Mouse (Mus musculus) lung, embryonic 16.5 days (tissue): ENCODE results near the gene Arfip1. TPM values are rescaled to one million over a fixed set of nuclear protein-coding genes. Genes with fewer than 3 reads are reported as not detected.
"Not testable (repeated sequence)": the region's sequence is repeated elsewhere in the genome, so short reads cannot be mapped to it uniquely, and the experiment has no call there.

Experiments
- ATAC-seq: fragments of 200-750 bp; cut with Nextera tagmentation; 2 replicates; pipeline ENCODE4 v1.8.0; 2017; ENCODE audit warnings: low read depth, mild to moderate bottlenecking, moderate library complexity
- H3K27ac ChIP-seq: fragments of 300-500 bp; sonication (generic); 2 replicates; pipeline ENCODE4 v1.5.1; 2014; ENCODE audit warnings: mild to moderate bottlenecking, control low read depth, low read length
- H3K27me3 ChIP-seq: fragments of 300-500 bp; sonication (generic); 2 replicates; pipeline ENCODE4 v1.6.1; 2014; ENCODE audit warnings: low read depth, low read length, mixed read lengths; ENCODE audit not compliant: control insufficient read depth, insufficient read depth
- H3K36me3 ChIP-seq: fragments of 300-500 bp; sonication (generic); 2 replicates; pipeline ENCODE4 v1.6.1; 2014; ENCODE audit warnings: low read length; ENCODE audit not compliant: control insufficient read depth, insufficient read depth
- H3K4me1 ChIP-seq: fragments of 300-500 bp; sonication (generic); replicated peaks from 2 replicates; pipeline ENCODE4 v1.6.1; 2014; ENCODE audit warnings: low read length, mixed read lengths; ENCODE audit not compliant: control insufficient read depth, insufficient read depth
- H3K4me2 ChIP-seq: fragments of 300-500 bp; sonication (generic); 2 replicates; pipeline ENCODE4 v1.6.1; 2014; ENCODE audit warnings: low read depth, low read length, control low read depth
- H3K4me3 ChIP-seq: fragments of 300-500 bp; sonication (generic); 2 replicates; pipeline ENCODE4 v1.5.1; 2014; ENCODE audit warnings: mild to moderate bottlenecking, low read length, control low read depth
- H3K9ac ChIP-seq: fragments of 300-500 bp; sonication (generic); 2 replicates; pipeline ENCODE4 v1.6.1; 2014; ENCODE audit warnings: low read length, control low read depth
- H3K9me3 ChIP-seq: fragments of 300-500 bp; sonication (generic); 2 replicates; pipeline ENCODE4 v1.6.1; 2016; ENCODE audit warnings: low read length; ENCODE audit not compliant: control insufficient read depth
- WGBS: fragments of 180-500 bp; shearing (Covaris S2); extraction: QIAGEN DNeasy Blood & Tissue Kit; methylation state at CpG from one replicate; pipeline ENCODE4 v1.1.7; 2014; 5-methylcytosine and 5-hydroxymethylcytosine counted together
- polyA plus RNA-seq: library from polyadenylated mRNA; unstranded; fragments of >200 nt; fragmentation: Nextera tagmentation; extraction: Ambion mirVana; gene quantifications from 2 replicates; pipeline ENCODE4 v1.2.1, GENCODE M21; 2015

Arfip1 gene
- polyA plus RNA-seq, 1 experiment from 2014 or later: 65.6 TPM

DNA sequence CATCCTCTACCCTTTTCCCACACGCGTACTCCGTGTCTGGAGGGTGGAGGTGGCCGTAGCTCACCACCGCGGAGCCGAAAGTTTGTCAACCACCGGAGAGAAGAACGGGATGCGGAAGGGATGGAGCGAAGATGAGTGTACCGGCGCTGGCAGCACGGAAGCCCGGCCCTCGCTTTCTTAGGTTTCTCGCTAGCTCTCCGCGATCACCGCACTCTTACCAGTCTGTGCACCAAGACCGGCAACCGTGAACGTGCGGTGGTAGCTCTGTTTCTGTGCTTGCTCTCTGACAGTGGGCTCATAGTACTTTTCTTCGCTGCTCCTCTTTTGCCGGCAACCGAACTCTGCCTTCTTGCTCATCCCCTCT is 470 bp upstream of the Arfip1 start:
- H3K4me3 ChIP-seq: peak overlapping the region; percentile 91
- ATAC-seq: peak; percentile 26
- under 1% methylated on average over 27 of the region's 27 CpGs for WGBS
- peaks cover 23% of the 10 kb centered on the region for H3K4me1 ChIP-seq
- H3K9me3 ChIP-seq: no peaks in the 10 kb centered on the region
- H3K27me3 ChIP-seq: no peaks in the 10 kb centered on the region
- H3K27ac ChIP-seq: peak overlapping the region; percentile 98
- no peaks in the 10 kb centered on the region for H3K36me3 ChIP-seq
- H3K4me2 ChIP-seq: peak overlapping the region; percentile 60
- peak overlapping the region; percentile 86 for H3K9ac ChIP-seq

GRCm38 (mm10) chr3:84581696-84582022 is 766 bp downstream of the Arfip1 start:
- Histone ChIP-seq H3K4me2 (peak overlapping the region; percentile 60), H3K4me1 (peaks cover 24% of the 10 kb centered on the region), H3K36me3 (no peaks in the 10 kb centered on the region), H3K27me3 (no peaks in the 10 kb centered on the region), H3K9me3 (no peaks in the 10 kb centered on the region), H3K4me3 (peak overlapping the region; percentile 91), H3K9ac (peak overlapping the region; percentile 86), H3K27ac (peak overlapping the region; percentile 98)
- ATAC-seq: no peak
- 0% methylated on average over 4 of the region's 4 CpGs for WGBS

DNA sequence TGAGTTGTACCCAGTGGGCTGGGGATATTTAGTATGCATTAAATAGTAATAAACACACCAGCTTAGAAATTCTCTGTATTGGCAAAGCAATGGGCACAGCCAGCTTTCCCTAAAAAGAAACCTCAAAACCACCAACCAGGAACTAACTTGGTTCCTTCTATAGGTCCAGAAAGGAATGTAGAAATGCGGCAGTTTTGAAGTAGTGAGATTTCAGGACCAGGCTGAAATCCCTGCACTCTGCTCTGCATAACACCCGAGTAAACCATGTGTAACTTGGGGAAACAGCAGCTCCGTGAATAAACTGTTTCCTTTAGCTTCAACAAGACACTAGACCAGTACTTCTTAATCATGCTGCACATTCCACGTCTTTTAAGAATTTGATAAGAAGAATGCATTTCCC is 1.7 kb downstream of the Arfip1 start:
- Histone ChIP-seq H3K36me3 (no peaks in the 10 kb centered on the region), H3K9ac (peak overlapping the region; percentile 49; the same call in 1 of the 2 replicates), H3K27me3 (no peaks in the 10 kb centered on the region), H3K4me2 (peak overlapping the region; percentile 60), H3K27ac (no peak overlapping the region), H3K9me3 (no peaks in the 10 kb centered on the region), H3K4me3 (peak overlapping the region; percentile 91), H3K4me1 (peaks cover 22% of the 10 kb centered on the region)
- WGBS: 8% methylated on average over 4 of the region's 4 CpGs
- ATAC-seq: no peak

DNA sequence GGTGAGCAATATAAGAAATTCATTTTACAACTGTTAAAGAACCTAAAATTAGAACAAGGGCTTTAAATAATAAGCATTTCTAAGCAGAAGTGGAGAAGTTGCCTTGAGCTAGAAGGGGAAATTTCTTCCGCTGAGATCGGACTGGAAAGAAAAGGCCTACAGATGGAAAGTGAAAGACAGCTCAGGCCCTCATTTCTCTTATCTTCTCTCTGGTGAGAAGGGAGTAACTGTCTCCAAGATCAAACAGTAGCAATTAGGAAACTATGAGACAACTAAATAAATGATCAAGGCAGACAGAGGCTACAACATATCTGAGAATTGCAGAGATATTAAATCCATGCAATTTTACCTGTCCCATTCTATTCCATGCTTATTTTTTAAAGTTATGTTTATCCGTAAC is 11.9 kb downstream of the Arfip1 start:
- Histone ChIP-seq H3K36me3 (no peaks in the 10 kb centered on the region), H3K27ac (no peak overlapping the region), H3K4me3 (no peak overlapping the region), H3K4me2 (no peak overlapping the region), H3K4me1 (peaks cover 6% of the 10 kb centered on the region; the same call in 1 of the 2 replicates), H3K9ac (no peak overlapping the region), H3K27me3 (no peaks in the 10 kb centered on the region), H3K9me3 (no peaks in the 10 kb centered on the region)
- 77% methylated on average over 3 of the region's 3 CpGs for WGBS
- no peak for ATAC-seq

GRCm38 (mm10) chr3:84569587-84569986 is 12.8 kb downstream of the Arfip1 start:
- Histone ChIP-seq H3K27ac (no peak overlapping the region), H3K36me3 (no peaks in the 10 kb centered on the region), H3K27me3 (no peaks in the 10 kb centered on the region), H3K9ac (no peak overlapping the region), H3K4me3 (no peak overlapping the region), H3K4me2 (no peak overlapping the region), H3K9me3 (no peaks in the 10 kb centered on the region), H3K4me1 (peaks cover 6% of the 10 kb centered on the region; the same call in 1 of the 2 replicates)
- ATAC-seq: no peak
- 68% methylated on average over 6 of the region's 6 CpGs for WGBS

DNA sequence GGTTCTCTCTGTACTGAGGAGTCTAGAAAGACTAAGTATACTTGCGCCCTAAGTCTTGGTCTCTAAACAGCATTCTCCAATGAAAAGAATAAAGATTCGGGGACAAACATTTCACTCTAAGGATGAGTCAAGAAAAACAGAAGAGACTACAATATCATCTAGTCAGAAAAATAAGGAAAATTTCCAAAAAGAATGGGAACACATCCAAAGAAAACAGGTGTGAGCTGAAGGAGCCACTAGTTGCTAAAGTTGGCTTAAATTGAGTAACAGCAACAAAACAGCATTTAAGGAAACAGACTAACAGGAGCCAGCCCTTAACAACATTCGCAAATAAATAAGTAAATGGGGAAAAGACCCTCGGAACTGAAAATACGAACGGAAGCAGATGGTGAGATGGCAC is 13.9 kb downstream of the Arfip1 start:
- H3K4me3 ChIP-seq: no peak overlapping the region
- no peak for ATAC-seq

DNA sequence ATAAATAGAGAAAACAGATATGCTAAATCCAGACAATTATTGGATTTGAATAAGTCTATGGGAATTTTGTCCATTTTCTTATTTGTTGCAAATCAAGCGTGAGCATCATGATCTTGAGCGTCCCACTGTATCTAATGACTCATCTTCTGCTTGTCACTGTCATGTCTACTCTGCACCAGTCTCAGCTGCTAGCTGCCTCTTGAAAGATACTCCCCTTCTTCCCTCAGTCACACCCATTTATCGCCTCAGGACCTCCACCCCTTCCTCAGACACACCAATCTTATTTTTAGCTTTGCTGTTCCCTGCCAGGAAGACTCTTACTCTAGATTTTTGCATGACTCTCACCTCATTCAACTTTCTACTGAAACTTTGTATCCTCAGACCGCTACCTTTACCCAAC is 19.0 kb downstream of the Arfip1 start:
- no peaks in the 10 kb centered on the region for H3K27me3 ChIP-seq
- no peaks in the 10 kb centered on the region; the same call in 1 of the 2 replicates for H3K4me1 ChIP-seq
- 84% methylated on average over 4 of the region's 4 CpGs for WGBS
- no peak overlapping the region for H3K27ac ChIP-seq
- no peak for ATAC-seq
- no peaks in the 10 kb centered on the region for H3K36me3 ChIP-seq
- no peak overlapping the region for H3K9ac ChIP-seq
- H3K4me3 ChIP-seq: no peak overlapping the region
- H3K9me3 ChIP-seq: no peaks in the 10 kb centered on the region
- no peak overlapping the region for H3K4me2 ChIP-seq

More for the DNA sequence above, 13.9 kb downstream of the Arfip1 start:
- Histone ChIP-seq H3K27me3 (no peaks in the 10 kb centered on the region), H3K9me3 (no peaks in the 10 kb centered on the region), H3K4me1 (0 out of 2 replicates have a peak, but pooled peaks cover 3% of the 10 kb centered on the region), H3K27ac (no peak overlapping the region), H3K9ac (no peak overlapping the region), H3K36me3 (no peaks in the 10 kb centered on the region), H3K4me2 (no peak overlapping the region)
- WGBS: 92% methylated on average over 6 of the region's 6 CpGs

GRCm38 (mm10) chr3:84562911-84563310 is 19.5 kb downstream of the Arfip1 start:
- not testable (repeated sequence) for H3K27ac ChIP-seq, H3K4me1 ChIP-seq, H3K9ac ChIP-seq, H3K36me3 ChIP-seq, H3K27me3 ChIP-seq, H3K9me3 ChIP-seq, ATAC-seq, H3K4me3 ChIP-seq, H3K4me2 ChIP-seq
- 90% methylated on average over 2 of the region's 2 CpGs for WGBS

- Histone ChIP-seq H3K27ac (no peak overlapping the region), H3K4me2 (no peak overlapping the region), H3K36me3 (no peaks in the 10 kb centered on the region), H3K9ac (no peak overlapping the region), H3K27me3 (no peaks in the 10 kb centered on the region), H3K9me3 (no peaks in the 10 kb centered on the region), H3K4me1 (no peaks in the 10 kb centered on the region; the same call in 1 of the 2 replicates), H3K4me3 (no peak overlapping the region)
- WGBS: 89% methylated on average over 3 of the region's 3 CpGs
- ATAC-seq: no peak
These were observed 24.1 kb downstream of the Arfip1 start for GRCm38 (mm10) chr3:84558301-84558700.

- Histone ChIP-seq H3K27ac (no peak overlapping the region), H3K36me3 (no peaks in the 10 kb centered on the region), H3K9ac (no peak overlapping the region), H3K4me1 (no peaks in the 10 kb centered on the region), H3K4me3 (no peak overlapping the region), H3K4me2 (no peak overlapping the region), H3K27me3 (no peaks in the 10 kb centered on the region), H3K9me3 (no peaks in the 10 kb centered on the region)
- 59% methylated on average over 3 of the region's 3 CpGs for WGBS
- ATAC-seq: no peak
These were observed 26.6 kb downstream of the Arfip1 start for GRCm38 (mm10) chr3:84555780-84556179.
